Mouse (Mus musculus): Measurements from ENCODE around the gene Phf5a.

- no peak for TF ChIP-seq CTCF (IDR thresholded peaks at IDR 0.05; ENCODE audit: low read depth, low read length)
- no peak for TF ChIP-seq EP300 (IDR thresholded peaks at IDR 0.05; ENCODE audit: insufficient read depth, low read depth, low read length)
- TF ChIP-seq POLR2A (IDR thresholded peaks at IDR 0.05; ENCODE audit: insufficient read depth, low read length) = no peak
These were observed 22.6 kb downstream of the Phf5a start for GRCm38 (mm10) chr15:81849104-81849503.
